Mouse (Mus musculus) layer of hippocampus, postnatal 25 days (tissue): ENCODE results near the gene Olfr1373. TPM values are rescaled to one million over a fixed set of nuclear protein-coding genes. Genes with fewer than 3 reads are reported as not detected.
A peak's percentile ranks its signal among the peaks of the same experiment; 100 is the strongest.

Experiments
- DNase-seq, 2 experiments: peaks; one replicate each; pipeline ENCODE4 v3.0.0; 2022; ENCODE audit warnings: mixed read lengths in 2 of 2, low spot score in 1 of 2; ENCODE audit errors: extremely low spot score in 1 of 2
- microRNA-seq, 2 experiments: library from miRNA; unstranded; fragments of <30 nt; microRNA quantifications; one replicate each; pipeline ENCODE4 v1.2.0; 2021
- total RNA-seq, 2 experiments: library from RNA; stranded (reverse); gene quantifications; 2 replicates each; pipeline ENCODE4 v1.2.3; 2021

Olfr1373 gene
- total RNA-seq, 2 experiments from 2014 or later: not detected

- DNase-seq: no peak
Observed at GRCm38 (mm10) chr11:52108796-52109195, 36.5 kb downstream of the Olfr1373 start.

- no peak for DNase-seq
Observed at GRCm38 (mm10) chr11:52106438-52106837, 38.9 kb downstream of the Olfr1373 start.

GRCm38 (mm10) chr11:52106037-52106436 lies 39.3 kb downstream of the Olfr1373 start:
- DNase-seq: no peak

GRCm38 (mm10) chr11:52105503-52105902 lies 39.8 kb downstream of the Olfr1373 start:
- no peak for DNase-seq

GRCm38 (mm10) chr11:52102977-52103376 lies 42.4 kb downstream of the Olfr1373 start:
- DNase-seq: no peak

- DNase-seq: no peak
Observed at GRCm38 (mm10) chr11:52099771-52100219, 45.5 kb downstream of the Olfr1373 start.

- DNase-seq: peak; percentile 51 to 59
Observed at GRCm38 (mm10) chr11:52099031-52099761, 46.1 kb downstream of the Olfr1373 start.

- peak; percentile 89 to 97 for DNase-seq
Observed at GRCm38 (mm10) chr11:52098398-52098946, 46.9 kb downstream of the Olfr1373 start, which contains the start of gene Ppp2ca. Gene Ppp2ca (plus strand): TSS chr11:52098681.

- no peak for DNase-seq
Observed at GRCm38 (mm10) chr11:52097596-52097995, 47.7 kb downstream of the Olfr1373 start.

GRCm38 (mm10) chr11:52097016-52097415 lies 48.3 kb downstream of the Olfr1373 start:
- DNase-seq: no peak

Small RNAs within 50 kb of the gene (microRNA-seq; reads per million reads assigned to microRNA genes)
- 0 reads per million in 2 experiments for gene Gm24157
- 19.7 to 21.3 reads per million in 2 experiments for gene Mir3061

Other genes with a start within 250 kb of the Olfr1373 start
- gene Cdkn2aipnl, start 177.9 kb downstream of the Olfr1373 start, total RNA-seq: 10 to 100 TPM; 32.7 to 35.0 TPM
- gene Ube2b, start 144.8 kb downstream of the Olfr1373 start, total RNA-seq: 100 to 1,000 TPM; 187 to 191 TPM
- gene Cdkl3, start 141.3 kb downstream of the Olfr1373 start, total RNA-seq: 10 to 100 TPM; 14.2 to 17.3 TPM
- gene Ppp2ca, start 46.8 kb downstream of the Olfr1373 start, total RNA-seq: 100 to 1,000 TPM; 115 to 119 TPM
- gene Olfr1371, start 68.5 kb upstream of the Olfr1373 start, total RNA-seq: not detected
- gene Skp1a, start 86.5 kb upstream of the Olfr1373 start, total RNA-seq: 100 to 1,000 TPM; 448 to 507 TPM
- 1 to 10 TPM; 3.2 to 3.4 TPM for gene Tcf7, start 137.5 kb upstream of the Olfr1373 start, total RNA-seq
- 100 to 1,000 TPM; 529 to 579 TPM for gene Vdac1, start 215.3 kb upstream of the Olfr1373 start, total RNA-seq